Mouse (Mus musculus) limb, embryonic 11.5 days (tissue): ENCODE results near the gene Dtnb. TPM values are rescaled to one million over a fixed set of nuclear protein-coding genes. Genes with fewer than 3 reads are reported as not detected.
A peak's percentile ranks its signal among the peaks of the same experiment; 100 is the strongest.

ENCODE experiments used
- ATAC-seq: fragments of 200-750 bp; cut with Nextera tagmentation; 2 replicates; pipeline ENCODE4 v1.8.0; 2017; ENCODE audit warnings: low read depth; ENCODE audit not compliant: insufficient number of reproducible peaks, low FRiP score, low TSS enrichment
- DNase-seq: peaks from one replicate; pipeline ENCODE4 v3.0.0-alpha.2; 2015; ENCODE audit warnings: low spot score
- H3K27ac ChIP-seq: fragments of 300-500 bp; sonication (generic); replicated peaks from 2 replicates; pipeline ENCODE4 v1.5.1; 2014; ENCODE audit warnings: low read depth, mild to moderate bottlenecking, low read length
- H3K27me3 ChIP-seq: fragments of 300-500 bp; sonication (generic); 2 replicates; pipeline ENCODE4 v1.6.1; 2014; ENCODE audit warnings: mild to moderate bottlenecking, low read length, mixed read lengths; ENCODE audit not compliant: control insufficient read depth, insufficient read depth
- H3K36me3 ChIP-seq: fragments of 300-500 bp; sonication (generic); 2 replicates; pipeline ENCODE4 v1.6.1; 2014; ENCODE audit warnings: mild to moderate bottlenecking, low read length, moderate library complexity, mixed read lengths; ENCODE audit not compliant: control insufficient read depth, insufficient read depth
- H3K4me1 ChIP-seq: fragments of 300-500 bp; sonication (generic); 2 replicates; pipeline ENCODE4 v1.6.1; 2014; ENCODE audit warnings: low read length, mixed read lengths; ENCODE audit not compliant: control insufficient read depth, insufficient read depth
- H3K4me2 ChIP-seq: fragments of 300-500 bp; sonication (generic); 2 replicates; pipeline ENCODE4 v1.6.1; 2014; ENCODE audit warnings: low read depth, mild to moderate bottlenecking, moderate library complexity; ENCODE audit not compliant: severe bottlenecking
- H3K4me3 ChIP-seq: fragments of 300-500 bp; sonication (generic); 2 replicates; pipeline ENCODE4 v1.5.1; 2014; ENCODE audit warnings: low read depth, low read length
- H3K9ac ChIP-seq: fragments of 300-500 bp; sonication (generic); 2 replicates; pipeline ENCODE4 v1.6.1; 2014; ENCODE audit warnings: mild to moderate bottlenecking, low read length
- H3K9me3 ChIP-seq: fragments of 300-500 bp; sonication (generic); 2 replicates; pipeline ENCODE4 v1.6.1; 2016; ENCODE audit warnings: low read length; ENCODE audit not compliant: control insufficient read depth
- WGBS: fragments of 180-500 bp; shearing (Covaris S2); extraction: QIAGEN DNeasy Blood & Tissue Kit; methylation state at CpG from one replicate; pipeline ENCODE4 v1.1.7; 2014; 5-methylcytosine and 5-hydroxymethylcytosine counted together
- polyA plus RNA-seq: library from polyadenylated mRNA; unstranded; fragments of >200 nt; fragmentation: Nextera tagmentation; extraction: Ambion mirVana; gene quantifications from 2 replicates; pipeline ENCODE4 v1.2.1, GENCODE M21; 2014

The Dtnb gene
- polyA plus RNA-seq, 1 experiment from 2014 or later = 41.1 TPM

DNA sequence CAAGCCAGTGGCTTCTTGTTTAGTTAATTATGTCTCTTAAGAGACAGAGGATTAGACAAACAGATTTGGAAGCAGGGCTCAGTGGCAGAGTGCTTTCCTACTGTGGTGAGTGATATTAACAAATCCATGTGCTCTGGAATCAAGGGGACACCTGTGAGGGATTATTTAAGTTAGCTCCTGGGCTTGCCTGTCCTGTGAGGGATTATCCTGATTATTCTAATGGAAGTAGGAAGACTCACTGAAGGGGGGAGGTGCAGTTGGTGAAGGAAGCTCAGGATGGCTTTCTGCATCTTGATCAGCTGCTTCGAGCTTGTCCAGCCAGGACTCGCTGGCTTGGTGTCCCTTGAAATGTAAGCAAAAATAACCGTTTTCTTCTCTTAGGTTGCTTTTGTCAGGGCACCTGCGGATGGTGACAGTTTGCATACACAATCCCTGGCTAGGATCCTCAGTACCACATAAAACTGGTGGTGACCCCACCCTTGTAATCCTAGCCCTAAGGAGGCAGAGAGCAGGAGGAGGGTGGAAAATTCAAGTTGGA is 26.0 kb upstream of the Dtnb start:
- Histone ChIP-seq H3K9ac (no peak overlapping the region), H3K9me3 (no peaks in the 10 kb centered on the region), H3K36me3 (no peaks in the 10 kb centered on the region), H3K27me3 (no peaks in the 10 kb centered on the region), H3K4me2 (no peak overlapping the region), H3K27ac (no peak overlapping the region), H3K4me1 (no peaks in the 10 kb centered on the region), H3K4me3 (no peak overlapping the region)
- ATAC-seq (no peak), DNase-seq (no peak)
- 34% methylated on average over 4 of the region's 4 CpGs for WGBS

DNA sequence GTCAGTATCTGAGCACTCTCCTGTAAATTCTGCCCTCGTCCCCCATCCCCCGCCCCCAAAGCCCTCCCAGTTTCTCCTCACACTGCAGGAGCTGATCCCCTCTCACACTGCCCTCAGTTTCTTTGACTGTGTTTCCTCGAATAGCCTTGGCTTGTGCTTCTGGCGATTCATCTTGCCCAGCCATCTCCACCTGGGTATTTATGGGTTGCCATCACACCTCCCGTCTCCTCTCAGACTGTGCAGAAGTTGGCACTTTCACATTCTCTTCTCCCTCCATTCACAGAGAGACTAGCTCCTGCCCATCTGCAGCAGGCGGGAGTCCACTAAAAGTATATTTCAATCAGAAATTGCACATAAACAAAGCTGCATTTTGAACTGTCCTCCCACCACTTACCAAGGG is 25.4 kb upstream of the Dtnb start:
- Histone ChIP-seq H3K4me2 (no peak overlapping the region), H3K9ac (no peak overlapping the region)

DNA sequence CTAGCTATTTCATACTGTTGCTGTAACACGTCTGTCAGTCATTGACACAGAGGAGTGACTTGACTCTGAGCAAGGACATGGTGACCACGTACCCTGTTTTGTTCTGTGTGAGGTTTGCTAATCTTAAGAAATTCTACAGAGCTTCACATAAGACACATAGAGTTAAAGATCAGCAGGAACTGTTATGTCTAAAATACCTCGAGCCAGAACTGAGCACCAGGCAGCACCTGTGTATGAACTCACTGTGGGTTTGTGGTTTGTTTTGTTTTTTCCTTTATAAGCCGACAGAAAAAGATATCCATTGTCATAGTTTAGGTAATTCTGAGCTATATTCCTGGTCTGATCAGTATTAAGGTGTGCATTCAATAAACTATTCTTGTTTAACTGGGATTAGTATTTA is 24.7 kb upstream of the Dtnb start:
- no peak overlapping the region for H3K27ac ChIP-seq
- H3K36me3 ChIP-seq = no peaks in the 10 kb centered on the region
- no peak overlapping the region for H3K9ac ChIP-seq
- H3K4me2 ChIP-seq = no peak overlapping the region
- no peak overlapping the region for H3K4me3 ChIP-seq
- WGBS = 58% methylated on average over 4 of the region's 4 CpGs
- H3K4me1 ChIP-seq = no peaks in the 10 kb centered on the region
- H3K9me3 ChIP-seq = no peaks in the 10 kb centered on the region
- no peak for ATAC-seq
- H3K27me3 ChIP-seq = no peaks in the 10 kb centered on the region
- no peak for DNase-seq

More for the DNA sequence above, 25.4 kb upstream of the Dtnb start:
- no peaks in the 10 kb centered on the region for H3K27me3 ChIP-seq
- no peaks in the 10 kb centered on the region for H3K4me1 ChIP-seq
- no peak overlapping the region for H3K27ac ChIP-seq
- ATAC-seq (no peak), DNase-seq (no peak)
- 30% methylated on average over 6 of the region's 6 CpGs for WGBS
- no peak overlapping the region for H3K4me3 ChIP-seq
- H3K9me3 ChIP-seq = no peaks in the 10 kb centered on the region
- H3K36me3 ChIP-seq = no peaks in the 10 kb centered on the region

DNA sequence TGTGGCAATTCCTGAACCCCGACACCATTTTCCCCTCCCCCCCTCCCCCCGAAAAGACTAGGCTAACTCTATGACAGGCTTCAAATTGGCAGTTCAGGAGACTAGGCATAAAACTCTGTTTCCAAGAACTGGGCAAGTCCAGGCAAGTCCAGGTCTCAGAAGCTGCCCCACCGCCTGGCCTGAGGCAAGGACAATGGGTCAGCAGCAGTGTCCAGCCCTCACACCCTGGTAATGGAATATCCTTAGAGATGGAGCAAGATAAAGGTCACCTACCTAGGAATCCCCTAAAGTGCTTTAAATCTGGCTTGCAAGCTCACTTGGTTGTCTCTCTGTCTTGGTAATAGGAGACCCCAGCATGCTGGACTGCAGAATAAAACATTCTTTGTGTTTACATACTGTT is 24.3 kb upstream of the Dtnb start:
- Histone ChIP-seq H3K36me3 (no peaks in the 10 kb centered on the region), H3K4me1 (no peaks in the 10 kb centered on the region), H3K27ac (no peak overlapping the region), H3K4me2 (no peak overlapping the region), H3K9ac (no peak overlapping the region), H3K27me3 (no peaks in the 10 kb centered on the region), H3K4me3 (no peak overlapping the region), H3K9me3 (no peaks in the 10 kb centered on the region)
- 71% methylated on average over 3 of the region's 3 CpGs for WGBS
- ATAC-seq (no peak), DNase-seq (no peak)

DNA sequence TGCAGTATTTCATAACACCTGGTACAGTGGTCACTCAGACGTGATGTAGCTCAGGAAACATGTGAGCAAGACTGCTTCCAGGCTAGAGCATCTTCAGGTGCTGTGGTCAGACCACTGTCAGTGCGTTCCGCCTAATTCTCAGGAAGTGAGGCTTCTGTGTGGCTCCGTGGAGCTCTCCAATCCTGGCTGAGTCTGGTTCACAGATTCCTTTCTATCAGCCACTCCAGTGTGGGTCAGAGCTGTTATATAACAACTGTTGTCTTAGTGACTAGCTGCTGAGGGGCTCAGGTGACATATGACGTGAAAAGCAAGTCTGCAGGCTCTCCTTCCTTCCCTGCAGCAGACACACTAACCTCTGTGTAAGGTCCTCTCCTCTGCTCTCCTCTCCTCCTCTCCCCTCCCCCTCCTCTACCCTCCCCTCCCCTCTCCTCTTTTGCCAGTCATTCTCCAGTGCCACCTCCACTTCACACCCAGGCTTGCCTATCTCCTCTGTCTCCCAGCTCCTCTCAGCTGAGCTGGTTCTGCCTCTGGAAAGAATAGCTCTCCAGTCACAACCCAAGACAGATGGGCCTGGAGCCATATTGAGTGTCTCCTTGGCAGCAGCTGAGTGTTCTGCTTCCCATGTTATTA is 23.5 kb upstream of the Dtnb start:
- ATAC-seq = no peak
- H3K4me1 ChIP-seq = no peaks in the 10 kb centered on the region

DNA sequence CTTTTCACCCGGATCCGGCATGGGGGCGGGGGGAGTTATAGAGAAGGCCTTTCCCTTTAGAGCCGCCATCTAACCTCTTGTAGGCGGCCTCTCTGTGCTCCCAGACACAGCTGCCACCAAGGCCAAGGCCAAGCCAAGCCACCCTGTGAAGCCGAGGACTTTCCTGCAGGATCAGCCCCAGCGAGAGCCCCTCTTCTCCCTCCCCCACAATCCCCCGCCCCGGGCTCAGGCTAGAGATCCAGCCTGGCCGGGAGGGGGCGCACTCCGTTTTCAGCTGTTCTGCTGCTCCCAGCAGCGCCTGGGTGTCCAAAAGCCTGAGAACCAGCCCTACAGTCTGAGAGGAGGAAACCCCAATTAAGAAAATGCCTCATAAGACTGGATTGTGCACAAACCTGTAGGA is 21.9 kb upstream of the Dtnb start:
- H3K4me1 ChIP-seq = no peaks in the 10 kb centered on the region
- no peak overlapping the region for H3K4me2 ChIP-seq
- DNase-seq (peak; percentile 72), ATAC-seq (peak; percentile 13; the same call in 1 of the 2 replicates)
- H3K4me3 ChIP-seq = no peak overlapping the region
- no peak overlapping the region for H3K27ac ChIP-seq
- no peaks in the 10 kb centered on the region for H3K27me3 ChIP-seq
- H3K36me3 ChIP-seq = no peaks in the 10 kb centered on the region
- no peaks in the 10 kb centered on the region for H3K9me3 ChIP-seq
- no peak overlapping the region for H3K9ac ChIP-seq
- 10% methylated on average over 13 of the region's 13 CpGs for WGBS

More for the DNA sequence above, 23.5 kb upstream of the Dtnb start:
- no peak for DNase-seq
- Histone ChIP-seq H3K4me3 (no peak overlapping the region), H3K9me3 (no peaks in the 10 kb centered on the region), H3K27me3 (no peaks in the 10 kb centered on the region), H3K4me2 (no peak overlapping the region), H3K9ac (no peak overlapping the region), H3K36me3 (no peaks in the 10 kb centered on the region), H3K27ac (no peak overlapping the region)
- 41% methylated on average over 5 of the region's 5 CpGs for WGBS

DNA sequence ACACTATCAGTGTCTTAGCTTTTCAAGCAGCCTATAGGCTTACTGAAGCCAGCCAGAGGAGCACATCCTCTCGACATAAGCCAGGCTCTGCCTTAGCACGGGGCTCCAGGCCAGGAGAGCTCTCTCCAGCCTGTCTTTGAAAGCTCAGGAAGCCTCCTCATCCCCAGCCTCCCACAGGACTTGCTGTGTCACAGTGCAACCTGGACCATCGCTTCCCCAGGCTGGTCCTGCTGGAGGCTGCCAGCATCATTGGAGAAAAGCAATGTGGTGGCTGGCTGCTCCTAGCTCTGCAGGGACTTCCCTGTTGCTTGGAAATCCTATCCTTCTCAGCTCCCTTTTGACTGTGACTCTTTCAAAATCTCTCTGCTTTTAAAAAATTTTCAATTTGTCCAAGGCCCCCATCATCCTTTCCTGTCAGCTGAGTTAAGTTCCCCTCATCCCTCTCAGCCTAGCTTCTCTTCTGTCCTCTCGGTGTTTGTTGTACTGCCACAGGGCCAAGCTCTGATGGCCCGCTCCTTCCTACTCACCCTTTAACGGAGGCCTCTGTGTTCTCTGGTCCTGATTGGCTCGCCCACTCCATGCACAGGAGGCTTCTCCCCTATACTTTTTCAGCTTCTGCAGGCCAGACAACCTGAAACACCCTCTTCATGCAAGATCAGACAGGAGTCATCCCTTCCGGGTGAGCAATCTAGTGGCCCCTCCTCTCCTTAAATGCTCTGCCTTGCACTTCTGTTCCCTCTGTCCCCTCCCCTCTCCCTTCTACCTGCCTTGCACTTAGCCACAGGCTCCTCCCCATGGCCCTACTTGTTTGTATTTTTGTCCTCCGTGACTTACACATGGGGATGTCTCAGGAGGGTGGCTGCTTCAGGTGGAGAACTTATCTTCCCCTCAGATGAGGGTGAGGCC is 14.5 kb upstream of the Dtnb start:
- H3K27ac ChIP-seq = no peak overlapping the region
- H3K9me3 ChIP-seq = no peaks in the 10 kb centered on the region
- no peaks in the 10 kb centered on the region for H3K4me1 ChIP-seq
- H3K4me3 ChIP-seq = no peak overlapping the region
- no peak overlapping the region for H3K9ac ChIP-seq
- no peaks in the 10 kb centered on the region for H3K27me3 ChIP-seq
- 53% methylated on average over 9 of the region's 9 CpGs for WGBS
- DNase-seq (no peak), ATAC-seq (no peak)
- no peak overlapping the region for H3K4me2 ChIP-seq
- no peaks in the 10 kb centered on the region for H3K36me3 ChIP-seq

DNA sequence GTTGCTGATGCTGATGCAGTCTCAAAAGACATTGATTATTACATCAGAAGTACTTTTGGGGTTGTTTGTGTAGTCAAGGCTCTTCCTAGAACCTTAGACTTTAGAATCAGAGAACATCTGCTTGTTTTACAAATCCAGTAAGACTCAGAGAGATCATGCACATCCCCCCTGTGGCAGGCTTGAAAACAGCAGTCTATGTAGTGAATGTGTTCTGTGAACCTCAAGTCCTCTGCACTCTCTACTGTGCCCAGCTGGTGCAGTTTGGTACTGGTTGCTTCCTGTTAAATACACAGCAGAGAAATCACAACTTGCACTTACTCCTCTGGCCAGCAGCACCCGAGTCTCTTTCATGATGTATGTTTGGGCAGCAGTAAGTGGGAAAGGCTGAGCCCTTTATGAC is 11.6 kb upstream of the Dtnb start:
- ATAC-seq = no peak
- Histone ChIP-seq H3K27me3 (no peaks in the 10 kb centered on the region), H3K4me3 (no peak overlapping the region), H3K4me2 (no peak overlapping the region), H3K4me1 (no peaks in the 10 kb centered on the region), H3K36me3 (no peaks in the 10 kb centered on the region), H3K27ac (no peak overlapping the region), H3K9ac (no peak overlapping the region), H3K9me3 (no peaks in the 10 kb centered on the region)
- 47% methylated on average over 1 of the region's 1 CpGs for WGBS
- peak; percentile 48 for DNase-seq
